Mouse (Mus musculus): ENCODE measurements at regions not wholly inside any gene's neighbourhood (a gene's known extent, or its start where the extent isn't known, plus 50 kb on each side); places are given as distances from the start of the nearest gene placed in this dataset.

- TF ChIP-seq CTCF (IDR thresholded peaks at IDR 0.05) (no peak), POLR2A (IDR thresholded peaks at IDR 0.05; ENCODE audit: insufficient read depth, low read depth, low read length) (no peak), EP300 (IDR thresholded peaks at IDR 0.05; ENCODE audit: insufficient read depth, low read depth, low read length) (no peak)
Measured at GRCm38 (mm10) chr3:41169430-41169829, 86.6 kb upstream of the Pgrmc2 start.

Measured in heart, adult 2 months (tissue).